Mouse (Mus musculus) stomach, embryonic 14.5 days (tissue): ENCODE measurements around the gene Ets2. TPM values are rescaled to one million over a fixed set of nuclear protein-coding genes. Genes with fewer than 3 reads are reported as not detected.
A peak's percentile ranks its signal among the peaks of the same experiment; 100 is the strongest.

Experiments
- ATAC-seq: fragments of 200-750 bp; cut with Nextera tagmentation; 2 replicates; pipeline ENCODE4 v1.8.0; 2017; ENCODE audit warnings: low read depth, moderate TSS enrichment; ENCODE audit not compliant: insufficient number of reproducible peaks, insufficient read depth, low FRiP score
- H3K27ac ChIP-seq: fragments of 300-500 bp; sonication (generic); 2 replicates; pipeline ENCODE4 v1.5.1; 2014; ENCODE audit warnings: mild to moderate bottlenecking, low read length, moderate library complexity, mixed read lengths
- H3K27me3 ChIP-seq: fragments of 300-500 bp; sonication (generic); 2 replicates; pipeline ENCODE4 v1.6.1; 2014; ENCODE audit warnings: low read length, control low read depth, mixed read lengths; ENCODE audit not compliant: control insufficient read depth, insufficient read depth
- H3K36me3 ChIP-seq: fragments of 300-500 bp; sonication (generic); 2 replicates; pipeline ENCODE4 v1.6.1; 2014; ENCODE audit warnings: mild to moderate bottlenecking, control low read depth, low read length, moderate library complexity, mixed read lengths; ENCODE audit not compliant: control insufficient read depth, insufficient read depth
- H3K4me1 ChIP-seq: fragments of 300-500 bp; sonication (generic); 2 replicates; pipeline ENCODE4 v1.6.1; 2014; ENCODE audit warnings: low read length, control low read depth, mixed read lengths; ENCODE audit not compliant: control insufficient read depth, insufficient read depth
- H3K4me2 ChIP-seq: fragments of 300-500 bp; sonication (generic); replicated peaks from 2 replicates; pipeline ENCODE4 v1.6.1; 2014; ENCODE audit warnings: low read depth, low read length, control low read depth
- H3K4me3 ChIP-seq: fragments of 300-500 bp; sonication (generic); 2 replicates; pipeline ENCODE4 v1.5.1; 2014; ENCODE audit warnings: low read depth, low read length, control low read depth
- H3K9ac ChIP-seq: fragments of 300-500 bp; sonication (generic); replicated peaks from 2 replicates; pipeline ENCODE4 v1.6.1; 2014; ENCODE audit warnings: low read depth, mild to moderate bottlenecking, control low read depth, low read length, moderate library complexity, mixed read lengths
- H3K9me3 ChIP-seq: fragments of 300-500 bp; sonication (generic); 2 replicates; pipeline ENCODE4 v1.6.1; 2016; ENCODE audit warnings: low read depth, low read length, control low read depth; ENCODE audit not compliant: control insufficient read depth
- WGBS: fragments of 180-500 bp; shearing (Covaris S2); extraction: QIAGEN DNeasy Blood & Tissue Kit; methylation state at CpG from one replicate; pipeline ENCODE4 v1.1.7; 2014; 5-methylcytosine and 5-hydroxymethylcytosine counted together
- polyA plus RNA-seq: library from polyadenylated mRNA; unstranded; fragments of >200 nt; fragmentation: Nextera tagmentation; extraction: Ambion mirVana; gene quantifications from 2 replicates; pipeline ENCODE4 v1.2.1, GENCODE M21; 2014

Gene Ets2
- polyA plus RNA-seq, 1 experiment from 2014 or later = 37.9 TPM

- no peak overlapping the region for H3K4me2 ChIP-seq
- no peaks in the 10 kb centered on the region for H3K36me3 ChIP-seq
- peaks cover 23% of the 10 kb centered on the region for H3K4me1 ChIP-seq
- no peaks in the 10 kb centered on the region for H3K27me3 ChIP-seq
- no peak for ATAC-seq
- H3K9me3 ChIP-seq = no peaks in the 10 kb centered on the region
- WGBS = 22% methylated on average over 6 of the region's 6 CpGs
- no peak overlapping the region for H3K4me3 ChIP-seq
- H3K27ac ChIP-seq = peak overlapping the region; percentile 53; the same call in 1 of the 2 replicates
- no peak overlapping the region for H3K9ac ChIP-seq
Observed at GRCm38 (mm10) chr16:95742740-95743030, 40.8 kb downstream of the Ets2 start.

DNA sequence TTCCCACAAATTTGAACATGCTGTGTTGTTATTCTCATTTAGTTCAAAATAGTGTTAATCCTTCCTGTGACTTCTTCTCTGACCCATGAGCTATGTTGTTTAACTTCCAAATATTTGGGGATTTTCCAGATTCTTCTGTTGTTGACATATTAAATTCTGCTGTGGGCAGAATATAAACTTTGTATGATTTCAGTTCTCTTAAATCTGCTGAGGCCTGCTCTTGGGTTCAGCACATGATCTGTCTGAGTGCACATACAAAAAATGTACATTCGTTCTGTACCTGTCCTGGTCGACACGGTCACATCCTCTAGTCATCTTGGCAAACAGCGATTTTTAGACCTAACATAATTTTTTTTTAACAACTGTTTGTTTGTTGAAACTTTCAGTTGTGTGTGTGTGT lies 41.2 kb downstream of the Ets2 start:
- no peak for ATAC-seq
- peaks cover 23% of the 10 kb centered on the region for H3K4me1 ChIP-seq
- no peak overlapping the region for H3K9ac ChIP-seq
- 31% methylated on average over 4 of the region's 4 CpGs for WGBS
- H3K4me2 ChIP-seq = no peak overlapping the region
- H3K27me3 ChIP-seq = no peaks in the 10 kb centered on the region
- H3K4me3 ChIP-seq = no peak overlapping the region
- no peaks in the 10 kb centered on the region for H3K36me3 ChIP-seq
- peak overlapping the region; percentile 66; the same call in 1 of the 2 replicates for H3K27ac ChIP-seq
- H3K9me3 ChIP-seq = no peaks in the 10 kb centered on the region

DNA sequence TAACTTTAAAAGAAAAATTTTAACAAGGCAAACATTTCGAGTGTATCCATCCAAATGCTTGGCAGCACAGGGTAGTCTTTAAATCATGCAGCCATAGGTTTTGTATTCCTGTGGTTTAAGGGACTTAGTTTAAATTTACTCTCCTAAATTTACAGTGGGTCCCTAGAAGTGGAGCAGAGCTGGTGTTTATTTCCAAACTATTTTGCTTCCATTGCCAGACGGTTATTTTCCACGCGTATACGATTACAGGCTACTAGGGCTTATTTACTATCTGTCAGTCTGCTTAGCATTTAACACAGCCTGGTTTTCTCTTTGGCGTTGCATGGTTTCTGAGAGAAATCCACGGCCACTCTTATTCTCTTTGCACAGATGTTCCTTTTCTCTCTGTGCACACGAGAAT lies 42.9 kb downstream of the Ets2 start:
- H3K4me2 ChIP-seq = no peak overlapping the region
- no peak overlapping the region for H3K9ac ChIP-seq
- peaks cover 33% of the 10 kb centered on the region for H3K4me1 ChIP-seq
- H3K9me3 ChIP-seq = no peaks in the 10 kb centered on the region
- peak overlapping the region; percentile 28; the same call in 1 of the 2 replicates for H3K27ac ChIP-seq
- WGBS = 53% methylated on average over 8 of the region's 8 CpGs
- no peaks in the 10 kb centered on the region for H3K27me3 ChIP-seq
- no peak overlapping the region for H3K4me3 ChIP-seq
- H3K36me3 ChIP-seq = no peaks in the 10 kb centered on the region
- no peak for ATAC-seq

DNA sequence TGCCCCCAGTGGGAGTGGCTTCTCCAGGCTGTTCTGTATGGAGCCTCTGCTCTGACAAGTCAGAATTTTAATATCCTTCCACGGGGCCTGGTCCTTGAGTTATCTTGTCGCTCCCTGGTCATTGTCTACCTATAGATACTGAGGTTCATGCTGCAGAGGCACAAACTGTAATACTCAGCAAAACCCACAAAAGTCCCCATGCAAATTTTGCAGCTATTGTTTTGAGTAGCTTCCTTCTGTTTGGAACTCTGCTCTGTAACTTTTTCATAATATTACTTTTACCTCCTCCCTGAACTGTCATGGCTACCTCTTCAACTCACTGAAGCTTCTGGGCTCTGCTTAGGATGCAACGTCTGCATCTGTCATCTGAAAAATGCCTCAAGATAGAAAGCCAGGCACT lies 43.8 kb downstream of the Ets2 start:
- 74% methylated on average over 3 of the region's 3 CpGs for WGBS
- H3K9me3 ChIP-seq = no peaks in the 10 kb centered on the region
- no peak for ATAC-seq
- H3K4me2 ChIP-seq = no peak overlapping the region
- H3K4me1 ChIP-seq = peaks cover 40% of the 10 kb centered on the region
- no peak overlapping the region for H3K4me3 ChIP-seq
- no peaks in the 10 kb centered on the region for H3K36me3 ChIP-seq
- H3K27me3 ChIP-seq = no peaks in the 10 kb centered on the region
- 0 out of 2 replicates have a peak overlapping the region, but pooled peaks have one; percentile 28 for H3K27ac ChIP-seq
- H3K9ac ChIP-seq = no peak overlapping the region

DNA sequence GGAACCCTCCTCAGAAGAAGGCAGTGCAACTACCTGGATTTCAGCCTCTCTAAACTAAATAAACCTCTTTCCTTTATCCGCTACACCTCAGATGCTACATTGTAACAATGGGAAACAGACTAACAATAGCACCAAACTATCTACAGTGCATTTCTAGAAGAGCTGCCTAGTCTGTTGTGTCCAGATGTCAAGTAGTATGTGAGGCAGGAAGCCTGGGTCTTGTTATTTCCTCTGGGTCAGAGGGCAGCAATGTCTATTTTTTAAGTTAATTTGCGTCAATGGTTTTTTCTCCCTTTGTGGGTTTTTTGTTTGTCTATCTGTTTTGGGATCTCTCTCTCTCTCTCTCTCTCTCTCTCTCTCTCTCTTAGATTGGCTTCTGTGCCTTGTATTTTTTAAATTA lies 44.7 kb downstream of the Ets2 start:
- Histone ChIP-seq H3K36me3 (no peaks in the 10 kb centered on the region), H3K27me3 (no peaks in the 10 kb centered on the region), H3K9ac (no peak overlapping the region), H3K4me2 (no peak overlapping the region), H3K4me3 (no peak overlapping the region), H3K9me3 (no peaks in the 10 kb centered on the region), H3K4me1 (peaks cover 32% of the 10 kb centered on the region), H3K27ac (no peak overlapping the region)
- ATAC-seq = no peak
- 87% methylated on average over 2 of the region's 2 CpGs for WGBS

DNA sequence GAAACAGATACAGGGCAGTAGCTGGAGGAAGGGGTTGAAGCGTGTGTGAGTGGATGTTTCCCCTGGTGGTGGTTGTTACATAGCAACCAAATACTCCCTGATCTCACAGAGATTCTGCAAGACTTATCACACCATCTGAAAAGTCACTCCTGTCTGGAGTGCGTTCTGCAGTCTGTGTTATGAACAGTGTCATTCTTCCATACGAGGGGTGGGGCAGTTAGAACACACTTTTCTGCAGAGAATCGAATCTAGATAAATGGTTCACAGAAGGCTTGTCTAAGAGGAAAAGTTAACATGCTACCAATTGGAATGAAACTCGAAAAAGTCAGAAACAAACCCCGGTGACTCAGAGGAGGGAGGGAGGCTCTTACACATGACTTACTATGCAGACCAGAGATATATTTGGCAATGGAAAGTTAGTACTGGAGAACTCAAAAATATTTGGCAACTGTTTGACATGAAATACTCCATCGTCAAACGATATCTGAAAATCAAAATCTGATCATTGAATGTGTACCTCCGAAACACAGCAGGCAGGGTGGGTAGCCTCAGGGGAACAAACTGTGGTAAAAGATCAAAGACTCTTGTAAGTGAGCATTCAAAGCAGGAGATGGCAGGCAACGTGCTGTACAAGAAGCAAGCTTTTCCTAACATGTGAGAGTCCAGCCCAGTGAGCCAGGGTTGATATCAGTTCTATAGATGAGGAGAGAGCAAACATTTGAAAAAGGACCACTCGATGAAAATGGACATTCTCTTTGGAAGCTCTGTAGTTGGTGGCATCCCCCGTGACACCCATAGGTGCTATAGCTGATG lies 47.6 kb downstream of the Ets2 start:
- H3K9ac ChIP-seq = no peak overlapping the region
- WGBS = 51% methylated on average over 12 of the region's 12 CpGs
- no peaks in the 10 kb centered on the region for H3K9me3 ChIP-seq
- no peaks in the 10 kb centered on the region for H3K36me3 ChIP-seq
- no peak for ATAC-seq
- no peak overlapping the region for H3K4me2 ChIP-seq
- 0 out of 2 replicates have a peak overlapping the region, but pooled peaks have one; percentile 33 for H3K27ac ChIP-seq
- H3K4me3 ChIP-seq = no peak overlapping the region
- H3K4me1 ChIP-seq = peaks cover 17% of the 10 kb centered on the region
- H3K27me3 ChIP-seq = no peaks in the 10 kb centered on the region

DNA sequence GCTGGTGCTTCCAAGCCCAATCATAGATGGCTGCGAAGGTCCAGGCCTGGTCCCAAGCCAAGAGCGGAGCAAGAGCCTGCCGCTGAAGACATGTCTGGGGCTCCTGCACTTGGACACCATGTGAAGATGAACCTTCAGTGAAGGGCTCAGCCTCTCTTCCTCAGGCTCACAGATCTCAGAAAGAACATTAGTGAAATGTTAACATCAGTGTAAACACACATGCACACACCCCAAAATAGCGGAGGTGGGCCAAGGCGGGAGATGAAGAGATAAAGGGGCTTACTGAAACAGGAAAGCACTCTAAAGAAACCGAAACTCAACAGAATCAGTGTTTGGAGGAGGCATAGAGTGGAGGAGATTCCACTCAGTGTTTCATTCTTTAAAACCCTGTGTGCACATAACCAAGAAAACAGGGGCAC lies 48.3 kb downstream of the Ets2 start:
- H3K27ac ChIP-seq = no peak overlapping the region
- H3K4me3 ChIP-seq = no peak overlapping the region
- 59% methylated on average over 6 of the region's 6 CpGs for WGBS
- no peaks in the 10 kb centered on the region for H3K27me3 ChIP-seq
- H3K9ac ChIP-seq = no peak overlapping the region
- H3K4me2 ChIP-seq = no peak overlapping the region
- no peak for ATAC-seq
- no peaks in the 10 kb centered on the region for H3K9me3 ChIP-seq
- no peaks in the 10 kb centered on the region for H3K36me3 ChIP-seq
- H3K4me1 ChIP-seq = peaks cover 17% of the 10 kb centered on the region

DNA sequence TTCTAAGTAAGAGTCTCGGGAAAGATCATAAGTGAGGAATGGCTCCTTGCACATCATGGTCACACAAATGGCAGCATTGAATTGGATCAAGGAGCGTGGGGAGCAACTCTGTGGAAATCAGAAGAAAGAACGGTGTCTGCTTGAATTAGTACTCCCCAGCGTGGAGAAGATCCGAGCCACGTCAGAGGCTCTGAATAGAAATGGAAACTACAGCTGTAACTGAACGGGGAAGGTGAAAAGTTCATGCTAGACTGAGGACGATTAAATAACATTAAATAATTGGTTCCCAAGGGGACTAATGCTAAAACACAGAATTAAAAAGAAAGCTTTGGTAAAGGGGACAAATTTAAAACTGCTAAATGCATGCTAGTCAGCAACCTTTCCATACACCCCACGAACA lies 50.6 kb downstream of the Ets2 start:
- no peak overlapping the region for H3K9ac ChIP-seq
- 60% methylated on average over 9 of the region's 9 CpGs for WGBS

DNA sequence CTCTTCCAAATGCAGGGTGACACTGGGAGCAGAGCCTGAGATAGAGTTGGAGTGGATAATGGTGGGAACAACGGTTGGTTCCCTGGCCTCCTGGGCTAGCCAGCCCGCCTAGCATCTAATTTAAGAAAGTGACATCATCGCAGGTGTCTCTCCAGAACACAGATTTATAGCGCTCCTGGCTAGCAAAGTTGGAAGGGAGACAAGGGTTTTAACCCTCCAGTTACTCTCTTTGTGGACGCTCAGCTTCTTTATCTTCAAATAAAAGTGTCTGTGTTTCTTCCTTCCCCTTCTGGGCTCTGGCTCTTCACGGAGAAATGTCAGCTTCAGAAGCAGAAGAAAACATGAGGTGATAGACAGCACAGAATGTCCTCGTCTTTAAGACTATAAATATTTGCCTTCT lies 51.4 kb downstream of the Ets2 start:
- no peaks in the 10 kb centered on the region for H3K36me3 ChIP-seq
- H3K9me3 ChIP-seq = no peaks in the 10 kb centered on the region
- H3K4me1 ChIP-seq = peaks cover 17% of the 10 kb centered on the region
- no peak for ATAC-seq
- H3K4me2 ChIP-seq = no peak overlapping the region
- no peak overlapping the region for H3K27ac ChIP-seq
- H3K9ac ChIP-seq = no peak overlapping the region
- H3K4me3 ChIP-seq = no peak overlapping the region
- WGBS = 29% methylated on average over 7 of the region's 7 CpGs
- H3K27me3 ChIP-seq = no peaks in the 10 kb centered on the region

More for the DNA sequence above, 50.6 kb downstream of the Ets2 start:
- Histone ChIP-seq H3K36me3 (no peaks in the 10 kb centered on the region), H3K4me3 (no peak overlapping the region), H3K4me2 (no peak overlapping the region), H3K9me3 (no peaks in the 10 kb centered on the region), H3K27me3 (no peaks in the 10 kb centered on the region), H3K27ac (no peak overlapping the region), H3K4me1 (peaks cover 17% of the 10 kb centered on the region)
- no peak for ATAC-seq
